Mouse (Mus musculus) neural tube, embryonic 14.5 days (tissue): ENCODE results near the gene Myl12a. TPM values are rescaled to one million over a fixed set of nuclear protein-coding genes. Genes with fewer than 3 reads are reported as not detected.

Source experiments
- ATAC-seq: fragments of 200-750 bp; cut with Nextera tagmentation; 2 replicates; pipeline ENCODE4 v1.8.0; 2017; ENCODE audit warnings: low read depth, mild to moderate bottlenecking, moderate TSS enrichment, moderate library complexity
- H3K27ac ChIP-seq: fragments of 300-500 bp; sonication (generic); 2 replicates; pipeline ENCODE4 v1.5.1; 2014; ENCODE audit warnings: low read depth, mild to moderate bottlenecking, control low read depth, low read length, moderate library complexity, mixed read lengths
- H3K27me3 ChIP-seq: fragments of 300-500 bp; sonication (generic); 2 replicates; pipeline ENCODE4 v1.6.1; 2014; ENCODE audit warnings: low read length; ENCODE audit not compliant: control insufficient read depth, insufficient read depth
- H3K36me3 ChIP-seq: fragments of 300-500 bp; sonication (generic); 2 replicates; pipeline ENCODE4 v1.6.1; 2014; ENCODE audit warnings: low read length, mixed read lengths; ENCODE audit not compliant: control insufficient read depth, insufficient read depth
- H3K4me1 ChIP-seq: fragments of 300-500 bp; sonication (generic); 2 replicates; pipeline ENCODE4 v1.6.1; 2014; ENCODE audit warnings: low read length; ENCODE audit not compliant: control insufficient read depth, insufficient read depth
- H3K4me2 ChIP-seq: fragments of 300-500 bp; sonication (generic); 2 replicates; pipeline ENCODE4 v1.6.1; 2014; ENCODE audit warnings: mild to moderate bottlenecking, low read depth, low read length, control low read depth
- H3K4me3 ChIP-seq: fragments of 300-500 bp; sonication (generic); 2 replicates; pipeline ENCODE4 v1.5.1; 2014; ENCODE audit warnings: low read depth, low read length, control low read depth, mixed read lengths
- H3K9ac ChIP-seq: fragments of 300-500 bp; sonication (generic); replicated peaks from 2 replicates; pipeline ENCODE4 v1.6.1; 2014; ENCODE audit warnings: low read depth, mild to moderate bottlenecking, control low read depth, low read length, mixed read lengths
- H3K9me3 ChIP-seq: fragments of 300-500 bp; sonication (generic); 2 replicates; pipeline ENCODE4 v1.6.1; 2016; ENCODE audit warnings: low read length; ENCODE audit not compliant: control insufficient read depth
- WGBS: fragments of 180-500 bp; shearing (Covaris S2); extraction: QIAGEN DNeasy Blood & Tissue Kit; methylation state at CpG from one replicate; pipeline ENCODE4 v1.1.7; 2014; 5-methylcytosine and 5-hydroxymethylcytosine counted together
- polyA plus RNA-seq: library from polyadenylated mRNA; unstranded; fragments of >200 nt; fragmentation: Nextera tagmentation; extraction: Ambion mirVana; gene quantifications from 2 replicates; pipeline ENCODE4 v1.2.1, GENCODE M21; 2014

Gene Myl12a
- polyA plus RNA-seq, 1 experiment from 2014 or later, result 63.7 TPM

DNA sequence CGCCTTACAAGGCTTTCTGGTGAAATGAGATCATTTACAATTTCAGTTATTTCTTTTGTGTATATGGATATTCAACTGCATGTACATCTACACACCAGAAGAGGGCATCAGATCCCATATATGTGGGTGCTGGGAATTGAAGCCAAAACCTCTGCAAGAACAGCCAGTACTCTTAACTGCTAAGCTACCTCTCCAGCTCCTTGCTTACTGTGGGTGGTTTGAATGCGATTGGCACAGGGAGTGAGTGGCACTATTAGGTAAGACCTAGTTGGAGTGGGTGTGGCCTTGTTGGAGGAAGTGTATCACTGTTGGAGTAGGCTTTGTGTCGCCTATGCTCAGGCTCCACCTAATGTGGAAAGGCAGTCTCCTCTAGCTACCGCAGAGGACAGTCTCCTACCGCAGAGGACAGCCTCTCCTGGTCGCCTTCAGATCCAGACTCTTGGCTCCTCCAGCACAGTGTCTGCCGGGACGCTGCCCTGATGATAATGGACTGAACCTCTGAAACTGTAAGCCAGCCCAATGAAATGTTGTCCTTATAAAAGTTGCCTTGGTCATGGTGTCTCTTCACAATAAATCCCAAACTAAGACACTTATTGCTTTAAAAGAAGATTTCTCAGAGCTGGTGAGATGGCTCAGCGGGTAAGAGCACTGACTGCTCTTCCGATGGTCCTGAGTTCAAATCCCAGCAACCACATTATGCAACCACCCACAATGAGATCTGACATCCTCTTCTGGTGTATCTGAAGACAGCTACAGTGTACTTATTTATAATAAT lies 1.7 kb upstream of the Myl12a start:
- no peak overlapping the region for H3K9ac ChIP-seq
- H3K36me3 ChIP-seq, result no peaks in the 10 kb centered on the region
- H3K4me1 ChIP-seq, result peaks cover 8% of the 10 kb centered on the region; the same call in 1 of the 2 replicates
- no peak overlapping the region for H3K4me3 ChIP-seq
- H3K27ac ChIP-seq, result no peak overlapping the region
- ATAC-seq, result no peak
- H3K27me3 ChIP-seq, result no peaks in the 10 kb centered on the region
- WGBS, result 93% methylated on average over 10 of the region's 10 CpGs
- H3K4me2 ChIP-seq, result no peak overlapping the region
- no peaks in the 10 kb centered on the region for H3K9me3 ChIP-seq

DNA sequence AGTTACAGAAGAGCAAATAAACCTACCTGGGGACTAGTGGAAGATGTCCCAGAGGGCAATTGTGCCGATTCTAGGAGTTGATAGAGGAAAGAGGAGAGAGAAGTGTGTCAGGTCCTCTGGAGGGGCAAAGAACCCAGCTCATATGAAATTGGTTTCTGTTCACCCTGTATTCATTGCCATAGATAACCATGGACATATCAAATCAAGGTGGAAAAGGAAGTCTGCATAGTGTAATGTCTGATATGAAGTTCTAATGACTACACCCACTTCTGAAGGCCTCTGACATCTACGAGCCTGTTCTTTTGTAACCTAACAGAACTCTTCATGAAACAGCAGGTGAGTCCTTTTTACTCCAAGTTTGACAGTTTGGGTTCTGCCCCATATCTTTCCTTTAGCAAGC lies 1.0 kb upstream of the Myl12a start:
- H3K4me2 ChIP-seq, result no peak overlapping the region
- H3K27ac ChIP-seq, result no peak overlapping the region
- peaks cover 8% of the 10 kb centered on the region; the same call in 1 of the 2 replicates for H3K4me1 ChIP-seq
- no peaks in the 10 kb centered on the region for H3K9me3 ChIP-seq
- no peak for ATAC-seq
- WGBS, result 94% methylated on average over 2 of the region's 2 CpGs
- H3K9ac ChIP-seq, result no peak overlapping the region
- no peak overlapping the region for H3K4me3 ChIP-seq
- no peaks in the 10 kb centered on the region for H3K36me3 ChIP-seq
- no peaks in the 10 kb centered on the region for H3K27me3 ChIP-seq

DNA sequence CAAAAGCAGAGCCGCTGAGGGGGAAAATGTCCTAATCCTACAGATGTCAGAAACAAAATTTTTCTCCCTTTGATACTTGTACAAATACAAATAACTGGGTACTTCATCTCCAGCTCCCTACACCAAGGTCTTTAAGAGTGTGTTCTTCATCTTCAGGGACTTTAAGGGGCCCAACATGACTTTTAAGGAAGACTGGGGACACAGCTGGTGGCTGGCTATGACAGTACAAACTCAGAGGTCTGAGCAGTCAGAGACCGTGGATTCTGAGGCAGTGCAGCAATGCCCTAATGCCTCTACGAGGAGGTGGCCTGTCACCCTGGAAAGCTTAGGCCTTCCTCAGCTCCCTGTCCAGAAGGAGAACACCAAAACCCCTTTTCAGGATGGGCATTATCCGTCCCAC lies 434 bp upstream of the Myl12a start:
- no peak overlapping the region for H3K9ac ChIP-seq
- peaks cover 8% of the 10 kb centered on the region; the same call in 1 of the 2 replicates for H3K4me1 ChIP-seq
- no peak overlapping the region; the same call in 1 of the 2 replicates for H3K4me3 ChIP-seq
- H3K27me3 ChIP-seq, result no peaks in the 10 kb centered on the region
- H3K36me3 ChIP-seq, result no peaks in the 10 kb centered on the region
- peak overlapping the region; percentile 76 for H3K4me2 ChIP-seq
- WGBS, result 64% methylated on average over 4 of the region's 4 CpGs
- no peaks in the 10 kb centered on the region for H3K9me3 ChIP-seq
- no peak for ATAC-seq
- peak overlapping the region; percentile 66; the same call in 1 of the 2 replicates for H3K27ac ChIP-seq

DNA sequence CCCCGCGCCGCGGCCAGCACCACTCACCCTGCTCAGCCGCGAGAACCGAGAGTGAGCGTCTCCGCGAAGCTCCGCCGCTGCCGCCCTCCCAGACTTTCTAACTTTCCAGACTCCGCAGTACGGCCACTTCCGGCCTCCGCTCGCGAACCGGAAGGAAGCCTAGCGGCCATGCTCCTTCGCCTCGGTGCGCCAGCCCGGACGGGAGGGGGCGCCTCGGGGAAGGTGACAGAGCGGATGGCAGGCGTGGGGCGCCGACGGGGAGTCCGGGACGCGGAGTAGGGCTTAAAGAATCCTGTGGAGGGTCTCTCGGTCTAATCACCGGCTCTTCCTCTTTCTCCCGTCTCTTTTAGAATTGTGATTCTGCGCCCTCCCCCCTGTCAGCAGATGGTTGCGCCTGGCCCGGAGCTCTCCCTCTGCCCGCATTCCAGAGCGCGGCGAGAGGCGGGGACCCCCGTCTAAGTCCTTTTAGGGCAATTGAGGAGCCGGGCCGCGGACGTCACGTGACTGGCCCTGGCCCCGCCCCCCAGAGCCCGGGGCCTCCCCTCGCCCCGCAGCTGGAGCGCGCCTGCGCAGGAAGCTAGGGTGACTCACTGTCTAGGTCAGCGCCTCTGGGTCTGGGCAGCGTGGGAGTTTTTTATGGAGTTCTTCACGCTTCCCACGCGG lies 466 bp downstream of the Myl12a start, which contains the start of gene Myom1:
Myom1 (plus strand) TSS at position 553 of the 663 bp plus-strand sequence.
- Histone ChIP-seq H3K4me3 (peak within 1 kb of the TSS; percentile 84), H3K9ac (peak within 1 kb of the TSS; percentile 65), H3K36me3 (no peaks in the 10 kb centered on the region), H3K27ac (peak within 1 kb of the TSS; percentile 95), H3K9me3 (no peaks in the 10 kb centered on the region), H3K4me2 (peak within 1 kb of the TSS; percentile 76), H3K27me3 (no peaks in the 10 kb centered on the region), H3K4me1 (peaks cover 8% of the 10 kb centered on the region; the same call in 1 of the 2 replicates)
- under 1% methylated on average over 65 of the region's 65 CpGs for WGBS
- peak; percentile 96 for ATAC-seq

DNA sequence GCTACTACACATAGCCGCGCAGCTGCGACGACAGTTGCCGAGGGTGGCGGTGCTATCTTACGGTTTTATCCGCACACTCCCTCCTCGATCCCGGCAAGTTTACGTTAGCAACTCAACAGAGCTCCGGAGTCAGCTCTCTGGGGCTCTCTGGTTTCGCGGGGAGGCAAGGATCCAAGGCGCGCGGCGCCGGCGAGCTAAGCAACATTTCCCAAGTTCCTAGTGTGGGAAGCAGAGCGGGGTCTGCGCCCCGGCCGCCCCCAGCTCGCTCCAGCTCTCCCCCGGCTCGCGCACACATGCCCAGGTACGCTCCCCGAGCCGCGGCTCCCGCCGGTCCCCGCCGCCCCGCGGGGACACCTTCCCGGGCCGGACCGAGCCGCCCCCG lies 988 bp downstream of the Myl12a start:
- Histone ChIP-seq H3K4me3 (peak overlapping the region; percentile 84), H3K27ac (peak overlapping the region; percentile 95), H3K9me3 (no peaks in the 10 kb centered on the region), H3K36me3 (no peaks in the 10 kb centered on the region), H3K4me2 (peak overlapping the region; percentile 76), H3K4me1 (peaks cover 8% of the 10 kb centered on the region; the same call in 1 of the 2 replicates), H3K9ac (peak overlapping the region; percentile 65), H3K27me3 (no peaks in the 10 kb centered on the region)
- ATAC-seq, result no peak; the same call in 1 of the 2 replicates
- WGBS, result under 1% methylated on average over 42 of the region's 43 CpGs

DNA sequence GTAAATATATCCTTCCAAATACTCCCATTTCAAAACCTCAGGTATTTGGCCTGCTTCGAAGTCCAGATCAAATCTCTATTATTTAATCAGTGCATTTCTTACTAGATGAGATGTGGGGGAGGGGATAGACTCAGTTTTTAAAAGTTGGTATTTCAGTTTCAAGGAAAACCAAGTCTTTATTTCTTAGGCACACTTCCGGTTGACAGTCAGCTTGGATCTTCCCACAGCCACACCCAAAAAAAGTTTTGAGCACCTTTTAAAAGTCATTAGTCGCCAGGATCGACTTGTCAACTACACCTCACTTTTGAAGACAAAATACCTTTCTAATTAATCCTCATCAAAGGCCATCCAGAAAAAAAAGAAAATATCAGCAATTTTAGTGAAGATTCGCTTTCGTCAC lies 1.6 kb downstream of the Myl12a start:
- peak overlapping the region; percentile 65; the same call in 1 of the 2 replicates for H3K9ac ChIP-seq
- H3K27ac ChIP-seq, result no peak overlapping the region
- peaks cover 8% of the 10 kb centered on the region; the same call in 1 of the 2 replicates for H3K4me1 ChIP-seq
- H3K4me2 ChIP-seq, result peak overlapping the region; percentile 76
- H3K4me3 ChIP-seq, result peak overlapping the region; percentile 84
- no peaks in the 10 kb centered on the region for H3K27me3 ChIP-seq
- H3K9me3 ChIP-seq, result no peaks in the 10 kb centered on the region
- ATAC-seq, result no peak
- H3K36me3 ChIP-seq, result no peaks in the 10 kb centered on the region
- WGBS, result 14% methylated on average over 6 of the region's 6 CpGs

DNA sequence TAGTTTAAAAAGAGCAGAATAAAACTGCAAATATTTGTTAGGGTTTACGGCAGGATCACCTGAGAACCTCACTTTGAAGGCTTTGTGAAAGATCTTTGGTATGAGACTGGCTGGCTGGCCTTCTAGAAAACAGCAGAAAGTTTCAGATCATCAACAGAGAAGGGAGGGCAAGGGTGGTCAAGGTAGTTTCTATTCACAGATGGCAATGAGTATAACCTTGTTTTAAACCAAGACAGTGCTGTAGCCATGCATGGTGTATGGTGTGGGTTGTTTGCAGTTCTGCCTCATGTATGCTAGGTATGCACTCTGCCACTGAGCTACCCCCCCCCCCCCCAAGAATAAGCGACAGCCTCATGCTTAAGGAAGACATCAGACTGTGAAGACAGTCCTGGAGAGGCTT lies 2.4 kb downstream of the Myl12a start:
- 0 out of 2 replicates have a peak, but pooled peaks cover 3% of the 10 kb centered on the region for H3K36me3 ChIP-seq

DNA sequence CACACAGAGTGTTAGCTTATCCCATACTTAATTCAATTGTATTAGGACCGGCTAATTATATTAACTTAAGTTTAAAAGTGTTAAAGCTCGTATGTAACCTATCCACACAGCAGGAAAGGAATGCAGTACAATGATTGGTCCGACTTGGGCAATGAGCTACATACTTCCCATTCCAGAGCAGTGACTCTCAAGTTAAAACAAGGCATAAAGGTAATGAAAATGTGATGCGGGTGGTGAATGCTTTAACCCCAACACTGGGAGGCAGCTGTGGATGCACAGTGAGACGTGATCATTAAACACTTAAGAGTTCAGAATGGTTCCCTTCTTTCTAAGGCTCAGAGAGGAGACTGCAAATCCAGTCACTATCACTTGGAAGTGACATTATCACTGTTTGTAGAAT lies 3.5 kb downstream of the Myl12a start:
- no peak for ATAC-seq
- Histone ChIP-seq H3K9ac (no peak overlapping the region), H3K36me3 (0 out of 2 replicates have a peak, but pooled peaks cover 3% of the 10 kb centered on the region), H3K9me3 (no peaks in the 10 kb centered on the region), H3K27me3 (no peaks in the 10 kb centered on the region), H3K4me1 (peaks cover 8% of the 10 kb centered on the region; the same call in 1 of the 2 replicates), H3K4me3 (no peak overlapping the region), H3K27ac (no peak overlapping the region), H3K4me2 (no peak overlapping the region)
- WGBS, result 71% methylated on average over 5 of the region's 5 CpGs

More for the DNA sequence above, 2.4 kb downstream of the Myl12a start:
- Histone ChIP-seq H3K27ac (no peak overlapping the region), H3K9me3 (no peaks in the 10 kb centered on the region), H3K4me1 (peaks cover 8% of the 10 kb centered on the region; the same call in 1 of the 2 replicates), H3K4me2 (no peak overlapping the region; the same call in 1 of the 2 replicates), H3K9ac (no peak overlapping the region), H3K4me3 (no peak overlapping the region), H3K27me3 (no peaks in the 10 kb centered on the region)
- ATAC-seq, result no peak
- WGBS, result 82% methylated on average over 2 of the region's 2 CpGs
